Comparison of ENCODE assay signal across 7 mouse cellular contexts in genomic region chr13:17838484-17838851, GRCm38 (mm10). TPM values are rescaled to one million over a fixed set of nuclear protein-coding genes. Genes with fewer than 3 reads are reported as not detected.
DNase-seq lines count a peak whose midpoint lies in the region; ATAC-seq and TF ChIP-seq lines count a peak whose summit lies in the region.

No protein-coding gene starts in this region.

- peak; percentile 73 for ATAC-seq in kidney, embryonic 15.5 days (replicated peaks; ENCODE audit: low FRiP score)

- peak; percentile 37 to 85 (median 45) for TF ChIP-seq CTCF in MEL (IDR thresholded peaks at IDR 0.05 in 2 of 3, conservative IDR thresholded peaks at IDR 0.05 in 1 of 3; ENCODE audit: control insufficient read depth in 1 of 3, insufficient read depth in 1 of 3, low read depth in 2 of 3, low read length in 3 of 3, poor library complexity in 1 of 3, severe bottlenecking in 1 of 3)

- no peak overlapping the region for H3K27ac ChIP-seq in MEL (ENCODE audit: control insufficient read depth, low read depth, low read length)
- no peak overlapping the region for H3K27ac ChIP-seq in kidney, embryonic 15.5 days

- no peak overlapping the region for H3K4me3 ChIP-seq in MEL (ENCODE audit: control insufficient read depth in 1 of 2, insufficient read depth in 1 of 2, low read depth in 2 of 2, low read length in 2 of 2)
- H3K4me3 ChIP-seq in kidney, embryonic 15.5 days (replicated peaks): no peak overlapping the region

- no peak overlapping the region for H3K9ac ChIP-seq in MEL (ENCODE audit: control insufficient read depth, low read depth, low read length, poor library complexity, severe bottlenecking)
- no peak overlapping the region for H3K9ac ChIP-seq in kidney, embryonic 15.5 days

- DNase-seq in CD4-positive, CD25-positive, alpha-beta regulatory T cell, adult 2 months (ENCODE audit: low read depth, low spot score): peak; percentile 77
- peak; percentile 85 for DNase-seq in MEL (ENCODE audit: low read depth, low spot score)
- DNase-seq in cerebellum, postnatal 10 days: peak; percentile 80 to 83
- DNase-seq in gastrocnemius, postnatal 4 days (ENCODE audit: low spot score in 2 of 2): peak; percentile 29 to 47
- DNase-seq in lung, postnatal 10 days: peak; percentile 84
- peak; percentile 84 for DNase-seq in retina, postnatal 1 day

- 36% methylated on average over 4 of the region's 4 CpGs for WGBS in kidney, embryonic 15.5 days

- no peak overlapping the region for H3K4me2 ChIP-seq in kidney, embryonic 15.5 days

- TF ChIP-seq EP300 in MEL (IDR thresholded peaks at IDR 0.05; ENCODE audit: low read depth in 1 of 2, low read length in 2 of 2): no peak

- no peaks in the 10 kb centered on the region for H3K79me2 ChIP-seq in MEL (ENCODE audit: control insufficient read depth, insufficient read depth, low read length, poor library complexity)

- TF ChIP-seq POLR2A in MEL (IDR thresholded peaks at IDR 0.05; ENCODE audit: control insufficient read depth in 1 of 2, insufficient read depth in 1 of 2, low read depth in 1 of 2, low read length in 2 of 2, poor library complexity in 1 of 2): no peak

- peak; percentile 87 for TF ChIP-seq RAD21 in MEL (IDR thresholded peaks at IDR 0.05; ENCODE audit: low read depth, low read length)

- peaks cover 0 to 11% of the 10 kb centered on the region in 2 experiments; a peak in 2 of 4 replicates for H3K4me1 ChIP-seq in MEL (ENCODE audit: control insufficient read depth in 1 of 2, insufficient read depth in 2 of 2, low read length in 2 of 2)
- peaks cover 4% of the 10 kb centered on the region; the same call in 1 of the 2 replicates for H3K4me1 ChIP-seq in kidney, embryonic 15.5 days

- H3K36me3 ChIP-seq in MEL (ENCODE audit: control insufficient read depth in 1 of 2, insufficient read depth in 2 of 2, low read length in 2 of 2): peaks cover 0 to 5% of the 10 kb centered on the region in 2 experiments; a peak in 2 of 4 replicates
- no peaks in the 10 kb centered on the region for H3K36me3 ChIP-seq in kidney, embryonic 15.5 days

- H3K9me3 ChIP-seq in MEL (replicated peaks; ENCODE audit: insufficient read depth, low read length): no peaks in the 10 kb centered on the region
- H3K9me3 ChIP-seq in kidney, embryonic 15.5 days (replicated peaks): no peaks in the 10 kb centered on the region

- H3K27me3 ChIP-seq in MEL (ENCODE audit: control insufficient read depth in 1 of 2, insufficient read depth in 2 of 2, low read length in 2 of 2): peaks cover 0 to 2% of the 10 kb centered on the region in 2 experiments; a peak in 2 of 4 replicates
- H3K27me3 ChIP-seq in kidney, embryonic 15.5 days: no peaks in the 10 kb centered on the region

TF ChIP-seq in MEL, 35 proteins besides CTCF, POLR2A, EP300 and RAD21:
- TF ChIP-seq KAT2A (conservative IDR thresholded peaks at IDR 0.05; ENCODE audit: low read depth, low read length): no peak
- TF ChIP-seq SMC3 (IDR thresholded peaks at IDR 0.05; ENCODE audit: low read depth, low read length): peak; percentile 72
- 0 out of 2 replicates have a peak, but pooled peaks have one; percentile 18 for TF ChIP-seq SIN3A (IDR thresholded peaks at IDR 0.05; ENCODE audit: low read length)
- peak; percentile 69 for TF ChIP-seq ZC3H11A (IDR thresholded peaks at IDR 0.05; ENCODE audit: low read depth, low read length)
- no peak for TF ChIP-seq CHD1 (IDR thresholded peaks at IDR 0.05; ENCODE audit: low read depth, low read length)
- TF ChIP-seq ZNF384 (IDR thresholded peaks at IDR 0.05; ENCODE audit: low read depth, low read length): no peak
- TF ChIP-seq MYC (IDR thresholded peaks at IDR 0.05; ENCODE audit: low read depth, low read length): no peak
- TF ChIP-seq BHLHE40 (IDR thresholded peaks at IDR 0.05; ENCODE audit: borderline replicate concordance, low read depth, low read length): 0 out of 2 replicates have a peak, but pooled peaks have one; percentile 15
- no peak for TF ChIP-seq NELFE (IDR thresholded peaks at IDR 0.05; ENCODE audit: low read depth, low read length)
- TF ChIP-seq MAZ (IDR thresholded peaks at IDR 0.05; ENCODE audit: low read depth, low read length): no peak
- TF ChIP-seq GATA1 (IDR thresholded peaks at IDR 0.05; ENCODE audit: low read depth, low read length): no peak
- TF ChIP-seq TBP (IDR thresholded peaks at IDR 0.05; ENCODE audit: low read depth, low read length): no peak
- no peak for TF ChIP-seq RCOR1 (IDR thresholded peaks at IDR 0.05; ENCODE audit: low read depth, low read length)
- no peak for TF ChIP-seq TAL1 (IDR thresholded peaks at IDR 0.05; ENCODE audit: low read length)
- no peak for TF ChIP-seq CHD2 (IDR thresholded peaks at IDR 0.05; ENCODE audit: low read length)

RNA-seq across cellular contexts. Expression of gene Cdk13, which starts 33.6 kb away (rescaled TPM):
- total RNA-seq in MEL (2012; rRNA removed): 27.2 and 28.7 TPM in 2 replicates
- polyA plus RNA-seq in MEL (2012; ENCODE audit: insufficient read depth in 1 of 2, insufficient read length in 2 of 2, low read depth in 1 of 2, low replicate concordance in 2 of 2, missing spikeins in 1 of 2): 10 to 100 TPM in 1 of 2 experiments, not detected in 1; 43.7 TPM
- total RNA-seq in gastrocnemius, postnatal 4 days (2021): 10 to 100 TPM; 43.6 to 44.8 TPM
- polyA plus RNA-seq in kidney, embryonic 15.5 days (2015; fragmentation: Nextera tagmentation; extraction: Ambion mirVana): 14.7 and 15.3 TPM in 2 replicates
